Mouse (Mus musculus) lung, adult 2 months (tissue): ENCODE results near the gene Phf21a.

ENCODE experiments used
- CTCF ChIP-seq: fragments of 200-500 bp; IDR thresholded peaks from 2 replicates; pipeline ENCODE4 v1.5.1; 2011; ENCODE audit warnings: mild to moderate bottlenecking, low read length, control low read depth; ENCODE audit not compliant: insufficient read depth
- POLR2A ChIP-seq: fragments of 200-500 bp; IDR thresholded peaks from 2 replicates; pipeline ENCODE4 v1.6.1; 2011; ENCODE audit warnings: low read depth, mild to moderate bottlenecking, control low read depth, low read length, borderline replicate concordance; ENCODE audit errors: extremely low read depth

DNA sequence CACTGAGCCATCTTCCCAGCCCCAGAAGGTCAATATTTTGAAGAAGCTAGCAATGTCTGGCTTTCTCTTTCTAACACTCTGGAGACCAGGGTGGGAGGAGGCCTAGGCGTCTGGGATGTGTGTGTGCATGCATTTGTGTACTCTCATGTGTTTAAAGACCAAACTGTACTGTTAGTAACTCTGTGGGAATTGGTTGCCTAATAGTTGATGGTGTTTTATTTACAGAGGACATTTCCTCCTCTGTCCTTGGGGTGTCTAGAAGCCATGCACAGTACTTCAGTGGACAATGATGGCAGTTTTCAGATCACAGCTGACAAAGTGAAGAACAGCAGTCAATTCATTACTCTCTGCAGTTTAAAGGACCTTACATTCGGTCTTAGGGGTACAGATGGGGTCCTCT is 254.3 kb downstream of the Phf21a start:
- TF ChIP-seq POLR2A (no peak), CTCF (no peak)
